Comparison of ENCODE assay signal across 19 mouse cellular contexts in the genomic region with DNA sequence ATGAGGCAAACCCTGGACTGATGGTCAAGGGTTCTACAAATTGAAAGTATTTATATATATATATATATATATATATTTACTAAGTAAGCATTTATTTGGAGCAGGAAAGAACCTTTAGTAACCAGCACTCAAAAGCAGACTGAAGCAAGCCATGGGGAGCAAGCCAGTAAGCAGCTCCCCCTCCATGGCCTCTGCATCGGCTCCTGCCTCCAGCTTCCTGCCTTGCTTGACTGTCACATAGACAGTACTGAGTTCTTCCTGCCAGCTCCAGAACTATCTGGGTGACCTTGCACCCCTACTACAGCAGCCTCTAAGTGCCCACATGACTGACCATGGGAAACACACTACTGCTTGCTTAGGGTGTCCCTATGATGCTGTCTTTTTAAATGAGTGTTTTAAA. TPM values are rescaled to one million over a fixed set of nuclear protein-coding genes. Genes with fewer than 3 reads are reported as not detected.
DNase-seq lines count a peak whose midpoint lies in the region; TF ChIP-seq lines count a peak whose summit lies in the region.
"Had no signal": no experiment of that assay in that cellular context is flagged by ENCODE, and none has a peak within 500 bp of the region (broad histone marks: within the 10 kb centered on the region; RNA-seq: fewer than 3 reads in every experiment).

No protein-coding gene starts in this region.

- peaks cover 3% of the 10 kb centered on the region; the same call in 1 of the 2 replicates for H3K9me3 ChIP-seq in embryonic facial prominence, embryonic 10.5 days
- H3K9me3 ChIP-seq: embryonic facial prominence, embryonic 12.5 days; embryonic facial prominence, embryonic 15.5 days; heart, embryonic 15.5 days; hindbrain, embryonic 12.5 days; hindbrain, embryonic 15.5 days had no signal

- peaks cover 45% of the 10 kb centered on the region for H3K4me1 ChIP-seq in heart, adult 2 months (ENCODE audit: control insufficient read depth, insufficient read depth, low read length)
- no peaks in the 10 kb centered on the region for H3K4me1 ChIP-seq in embryonic facial prominence, embryonic 10.5 days
- H3K4me1 ChIP-seq: embryonic facial prominence, embryonic 12.5 days; embryonic facial prominence, embryonic 15.5 days; hindbrain, embryonic 12.5 days; hindbrain, embryonic 15.5 days had no signal

- WGBS in heart, adult 2 months = 4% methylated on average over 1 of the region's 1 CpGs
- 81% methylated on average over 1 of the region's 1 CpGs for WGBS in embryonic facial prominence, embryonic 10.5 days

- TF ChIP-seq POLR2A in heart, adult 2 months (IDR thresholded peaks at IDR 0.05; ENCODE audit: insufficient read depth, low read depth, low read length) = no peak

- H3K36me3 ChIP-seq in heart, adult 2 months (ENCODE audit: control insufficient read depth, insufficient read depth, low read length) = peaks cover 84% of the 10 kb centered on the region
- H3K36me3 ChIP-seq in embryonic facial prominence, embryonic 10.5 days (replicated peaks) = peaks cover 32% of the 10 kb centered on the region

- no peak overlapping the region for H3K9ac ChIP-seq in heart, adult 2 months (ENCODE audit: low read depth, low read length)
- H3K9ac ChIP-seq: embryonic facial prominence, embryonic 12.5 days; embryonic facial prominence, embryonic 15.5 days; forebrain, postnatal 0 days; heart, embryonic 12.5 days; heart, embryonic 15.5 days; hindbrain, embryonic 12.5 days; hindbrain, embryonic 15.5 days had no signal

- peak; percentile 32 for DNase-seq in adrenal gland, postnatal 14 days
- no peak for DNase-seq in adrenal gland, postnatal 4 days (ENCODE audit: low spot score in 2 of 2)
- no peak for DNase-seq in heart, adult 2 months
- no peak for DNase-seq in heart, postnatal 14 days
- DNase-seq in adipocyte (ENCODE audit: low spot score) = peak; percentile 14
- DNase-seq in embryonic facial prominence, embryonic 10.5 days (ENCODE audit: low spot score) = no peak
- DNase-seq: adrenal gland, postnatal 10 days; cerebellum, adult 9-10 months; cerebellum, postnatal 14 days; forebrain, postnatal 0 days; gastrocnemius, postnatal 36 days; heart, postnatal 10 days; kidney, adult 18-20 months had no signal

- H3K4me3 ChIP-seq in heart, adult 2 months = no peak overlapping the region; the same call in 1 of the 2 replicates
- H3K4me3 ChIP-seq in embryonic facial prominence, embryonic 10.5 days = no peak overlapping the region
- H3K4me3 ChIP-seq: embryonic facial prominence, embryonic 12.5 days; embryonic facial prominence, embryonic 15.5 days; heart, embryonic 12.5 days; heart, embryonic 15.5 days; hindbrain, embryonic 12.5 days; hindbrain, embryonic 15.5 days had no signal

- no peak for TF ChIP-seq EP300 in heart, adult 2 months (IDR thresholded peaks at IDR 0.05; ENCODE audit: insufficient read depth, low read depth, low read length)

- no peaks in the 10 kb centered on the region for H3K27me3 ChIP-seq in heart, adult 2 months (ENCODE audit: control insufficient read depth, insufficient read depth, low read length)
- H3K27me3 ChIP-seq in embryonic facial prominence, embryonic 10.5 days (replicated peaks; ENCODE audit: low read depth, poor library complexity, severe bottlenecking) = no peaks in the 10 kb centered on the region
- H3K27me3 ChIP-seq: embryonic facial prominence, embryonic 12.5 days; embryonic facial prominence, embryonic 15.5 days; heart, embryonic 12.5 days; heart, embryonic 15.5 days; hindbrain, embryonic 12.5 days; hindbrain, embryonic 15.5 days had no signal

- peaks cover 21% of the 10 kb centered on the region for H3K79me2 ChIP-seq in heart, adult 2 months (replicated peaks; ENCODE audit: control insufficient read depth, insufficient read depth, low read length)

- peak overlapping the region; percentile 40 for H3K27ac ChIP-seq in heart, adult 2 months
- no peak overlapping the region for H3K27ac ChIP-seq in embryonic facial prominence, embryonic 10.5 days (replicated peaks)
- H3K27ac ChIP-seq: embryonic facial prominence, embryonic 12.5 days; embryonic facial prominence, embryonic 15.5 days; heart, embryonic 15.5 days; hindbrain, embryonic 12.5 days; hindbrain, embryonic 15.5 days had no signal

- intact Hi-C loops in heart, adult 2 months (cut with DNase I) = no loop called here
- intact Hi-C loops in heart, postnatal 14 days (cut with DNase I) = loop anchor here (2.0 kb wide), 1 partner anchor 26 kb away; no protein-coding TSS in a partner anchor

- no peak for TF ChIP-seq CTCF in heart, adult 2 months (IDR thresholded peaks at IDR 0.05)

RNA-seq across cellular contexts. Expression of gene Snrk, which starts 35.4 kb away (rescaled TPM):
- total RNA-seq in adrenal gland, postnatal 14 days (2021) = 275 and 291 TPM in 2 replicates
- total RNA-seq in adrenal gland, postnatal 4 days (2021) = 100 to 1,000 TPM; 168 to 184 TPM
- 100 to 1,000 TPM; 142 to 163 TPM for total RNA-seq in heart, adult 2 months (2021)
- 68.0 and 89.8 TPM in 2 replicates for polyA plus RNA-seq in heart, adult 2 months (2012; rRNA removed)
- total RNA-seq in heart, postnatal 14 days (2021) = 100 to 1,000 TPM; 173 to 206 TPM
- 33.2 and 34.8 TPM in 2 replicates for polyA plus RNA-seq in embryonic facial prominence, embryonic 10.5 days (2016; fragmentation: Nextera tagmentation; extraction: Ambion mirVana)

Comparison
In these comparisons a context has a peak if more than half of its experiments do, and no peak if none do; other contexts are left out.
1. DNase-seq: peak in adrenal gland, postnatal 14 days (single experiment) and adipocyte (single experiment); none in adrenal gland, postnatal 4 days (0 of 2), heart, adult 2 months (0 of 2), heart, postnatal 14 days (0 of 2) and embryonic facial prominence, embryonic 10.5 days (single experiment).